Mouse (Mus musculus) limb, embryonic 12.5 days (tissue): ENCODE measurements around the gene Rims1. TPM values are rescaled to one million over a fixed set of nuclear protein-coding genes. Genes with fewer than 3 reads are reported as not detected.
A peak's percentile ranks its signal among the peaks of the same experiment; 100 is the strongest.

Source experiments
- ATAC-seq: fragments of 200-750 bp; cut with Nextera tagmentation; 2 replicates; pipeline ENCODE4 v1.8.0; 2017; ENCODE audit warnings: low read depth, moderate TSS enrichment; ENCODE audit not compliant: insufficient number of reproducible peaks, insufficient read depth, low FRiP score, low TSS enrichment
- H3K27ac ChIP-seq: fragments of 300-500 bp; sonication (generic); 2 replicates; pipeline ENCODE4 v1.5.1; 2016; ENCODE audit warnings: mild to moderate bottlenecking, moderate library complexity
- H3K27me3 ChIP-seq: fragments of 300-500 bp; sonication (generic); 2 replicates; pipeline ENCODE4 v1.6.1; 2016; ENCODE audit warnings: mild to moderate bottlenecking, moderate library complexity
- H3K36me3 ChIP-seq: fragments of 300-500 bp; sonication (generic); 2 replicates; pipeline ENCODE4 v1.6.1; 2016; ENCODE audit warnings: mild to moderate bottlenecking, moderate library complexity
- H3K4me1 ChIP-seq: fragments of 300-500 bp; sonication (generic); replicated peaks from 2 replicates; pipeline ENCODE4 v1.6.1; 2016
- H3K4me2 ChIP-seq: fragments of 300-500 bp; sonication (generic); 2 replicates; pipeline ENCODE4 v1.6.1; 2016; ENCODE audit warnings: mild to moderate bottlenecking, moderate library complexity
- H3K4me3 ChIP-seq: fragments of 300-500 bp; sonication (generic); replicated peaks from 2 replicates; pipeline ENCODE4 v1.5.1; 2016; ENCODE audit warnings: mild to moderate bottlenecking
- H3K9ac ChIP-seq: fragments of 300-500 bp; sonication (generic); replicated peaks from 2 replicates; pipeline ENCODE4 v1.6.1; 2016; ENCODE audit warnings: mild to moderate bottlenecking, moderate library complexity
- H3K9me3 ChIP-seq: fragments of 300-500 bp; sonication (generic); 2 replicates; pipeline ENCODE4 v1.6.1; 2016; ENCODE audit warnings: mild to moderate bottlenecking, moderate library complexity
- WGBS: fragments of 180-500 bp; shearing (Covaris S2); methylation state at CpG from one replicate; pipeline ENCODE4 v1.1.7; 2016; 5-methylcytosine and 5-hydroxymethylcytosine counted together
- polyA plus RNA-seq: library from polyadenylated mRNA; unstranded; fragments of >200 nt; fragmentation: Nextera tagmentation; extraction: Ambion mirVana; gene quantifications from 2 replicates; pipeline ENCODE4 v1.2.1, GENCODE M21; 2016

Rims1 gene
- polyA plus RNA-seq, 1 experiment from 2014 or later: 2.3 TPM

DNA sequence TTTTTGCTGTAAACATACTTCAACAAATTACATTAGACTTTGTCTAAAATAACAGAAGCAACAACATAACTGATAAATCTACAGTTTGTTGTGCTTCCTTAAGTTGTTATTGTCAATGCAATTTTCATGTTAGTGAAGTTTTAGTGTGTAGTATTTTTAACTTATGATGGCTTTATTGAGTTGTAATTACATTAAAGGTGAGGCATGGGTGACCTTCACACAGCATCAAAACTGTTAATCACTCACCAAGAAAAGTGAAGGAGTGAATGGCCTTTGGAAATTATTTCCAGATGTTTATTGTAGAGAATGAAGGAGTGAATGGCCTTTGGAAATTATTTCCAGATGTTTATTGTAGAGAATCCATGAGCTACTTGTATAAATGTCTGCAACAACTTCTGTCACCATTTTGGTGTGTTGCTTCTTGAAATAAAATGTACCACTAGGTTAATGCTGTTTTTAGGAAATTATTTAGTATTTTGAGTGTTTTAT, 556.9 kb downstream of the Rims1 start:
- Histone ChIP-seq H3K9me3 (no peaks in the 10 kb centered on the region), H3K9ac (no peak overlapping the region), H3K4me1 (peaks cover 3% of the 10 kb centered on the region), H3K36me3 (no peaks in the 10 kb centered on the region), H3K4me3 (no peak overlapping the region), H3K4me2 (no peak overlapping the region), H3K27me3 (peaks cover 13% of the 10 kb centered on the region), H3K27ac (no peak overlapping the region)
- peak; percentile 56; the same call in 1 of the 2 replicates for ATAC-seq

DNA sequence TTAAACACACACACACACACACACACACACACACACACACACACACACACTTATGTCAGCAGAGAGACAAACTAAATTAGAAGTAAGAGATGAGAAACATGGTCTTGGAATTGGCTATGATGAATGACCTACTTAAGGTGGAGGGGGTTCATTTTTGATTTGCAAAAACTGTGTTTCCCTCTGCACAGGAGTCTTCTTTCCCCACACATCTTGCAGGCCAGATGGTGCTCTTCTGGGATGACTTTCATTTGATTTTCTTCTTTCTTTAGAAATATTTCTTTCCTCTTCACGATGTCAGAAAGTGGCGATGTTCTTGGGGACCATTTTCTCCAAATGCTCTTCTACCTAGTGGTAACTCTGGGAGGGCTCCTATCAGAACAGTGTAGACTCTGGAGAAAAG, 560.0 kb downstream of the Rims1 start:
- H3K4me3 ChIP-seq: no peak overlapping the region
- H3K9me3 ChIP-seq: no peaks in the 10 kb centered on the region
- H3K4me1 ChIP-seq: no peaks in the 10 kb centered on the region; the same call in 1 of the 2 replicates
- H3K36me3 ChIP-seq: no peaks in the 10 kb centered on the region
- peaks cover 13% of the 10 kb centered on the region for H3K27me3 ChIP-seq
- 94% methylated on average over 2 of the region's 2 CpGs for WGBS
- no peak overlapping the region for H3K27ac ChIP-seq
- ATAC-seq: no peak
- H3K4me2 ChIP-seq: no peak overlapping the region
- no peak overlapping the region for H3K9ac ChIP-seq
